Mouse (Mus musculus) cerebral cortex, adult 2 months (tissue): ENCODE results near the gene Cgrrf1.

Source experiments
- WGBS: fragments of 180-500 bp; shearing (Covaris S2); methylation state at CpG from one replicate; pipeline ENCODE4 v1.1.7; 2018; 5-methylcytosine and 5-hydroxymethylcytosine counted together

The Cgrrf1 gene

DNA sequence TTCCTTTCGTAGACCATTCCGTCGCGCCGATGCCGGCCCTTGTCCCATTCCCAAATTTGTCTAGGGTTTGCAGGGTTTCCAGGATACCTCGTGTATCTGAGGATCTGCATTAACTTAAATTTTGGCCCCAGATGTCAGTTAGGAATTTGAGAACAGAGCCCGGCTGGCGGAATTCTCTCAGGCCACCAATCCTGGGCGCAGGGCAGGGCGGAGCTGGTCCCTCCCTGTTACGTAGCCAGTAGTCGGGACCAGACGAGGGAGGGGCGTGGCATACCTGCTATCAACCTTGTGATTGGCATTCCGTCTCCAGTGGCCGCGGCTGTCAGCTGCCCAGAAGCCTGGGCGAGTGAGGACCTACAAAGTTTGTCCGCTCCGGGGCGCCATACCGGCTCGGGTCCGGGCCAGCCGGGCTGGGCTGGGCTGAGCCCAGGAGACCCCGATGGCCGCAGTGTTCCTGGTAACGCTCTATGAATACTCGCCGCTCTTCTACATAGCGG lies at the start of gene Cgrrf1:
TSS of gene Cgrrf1 (plus strand) at position 289 of the 497 bp plus-strand sequence.
- WGBS, result under 1% methylated on average over 32 of the region's 32 CpGs

DNA sequence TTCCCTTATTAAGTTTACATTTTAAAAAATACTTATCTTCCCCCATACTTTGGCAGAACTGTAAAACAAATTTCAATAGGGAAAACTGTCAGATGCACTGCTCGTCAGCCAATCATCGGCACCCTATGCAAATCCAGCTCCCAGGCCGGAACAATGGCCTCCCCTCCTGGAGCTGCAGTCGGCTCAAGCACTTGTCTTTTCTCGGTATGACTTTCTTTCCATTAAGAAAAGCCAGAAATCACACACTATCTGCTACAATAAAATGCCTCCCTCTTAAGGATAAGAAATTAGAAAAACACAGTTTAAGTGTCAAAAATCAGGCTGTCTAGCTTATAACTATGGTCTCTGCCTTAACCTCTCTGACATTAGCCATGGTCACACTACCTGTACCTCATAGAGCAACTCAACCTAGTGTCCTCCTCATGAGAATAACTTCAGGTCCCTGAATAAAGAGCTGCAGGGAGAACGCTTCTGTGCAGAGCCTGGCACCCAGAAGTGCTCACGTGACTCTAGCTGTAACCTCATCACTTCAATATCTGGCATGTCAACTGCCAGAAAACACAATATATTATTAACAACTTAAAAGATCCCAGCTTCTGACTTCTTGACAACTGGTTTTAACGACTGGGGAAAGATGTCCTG lies 49.6 kb upstream of the Cgrrf1 start:
- 84% methylated on average over 8 of the region's 8 CpGs for WGBS

DNA sequence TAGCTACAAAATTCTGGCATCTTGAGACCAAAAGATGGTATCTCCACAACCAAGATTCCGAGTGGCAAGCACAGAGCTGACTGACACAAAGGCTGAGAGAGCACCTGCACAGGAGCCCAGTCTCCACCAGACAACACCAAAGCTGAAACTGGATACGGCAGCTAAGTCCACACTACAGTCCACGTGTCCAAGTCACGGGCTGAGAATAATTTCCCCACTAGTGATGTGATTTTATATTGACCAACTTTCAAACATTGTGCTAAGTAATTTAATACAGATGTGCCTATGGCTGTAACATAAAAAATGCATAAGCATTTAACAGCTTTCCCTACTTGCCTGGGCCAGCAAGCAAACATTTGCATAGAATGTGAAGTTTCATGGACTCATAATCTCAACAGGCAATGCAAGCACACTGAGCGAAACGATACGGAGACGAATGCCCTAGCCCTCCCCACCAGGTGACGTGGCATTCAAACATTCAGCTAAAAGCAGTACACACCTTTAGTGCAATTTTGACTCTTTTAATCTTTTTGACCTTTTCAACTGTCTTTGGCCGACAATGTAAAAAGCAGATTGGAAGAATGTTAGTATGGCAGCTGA lies 48.5 kb upstream of the Cgrrf1 start:
- WGBS, result 95% methylated on average over 10 of the region's 10 CpGs

DNA sequence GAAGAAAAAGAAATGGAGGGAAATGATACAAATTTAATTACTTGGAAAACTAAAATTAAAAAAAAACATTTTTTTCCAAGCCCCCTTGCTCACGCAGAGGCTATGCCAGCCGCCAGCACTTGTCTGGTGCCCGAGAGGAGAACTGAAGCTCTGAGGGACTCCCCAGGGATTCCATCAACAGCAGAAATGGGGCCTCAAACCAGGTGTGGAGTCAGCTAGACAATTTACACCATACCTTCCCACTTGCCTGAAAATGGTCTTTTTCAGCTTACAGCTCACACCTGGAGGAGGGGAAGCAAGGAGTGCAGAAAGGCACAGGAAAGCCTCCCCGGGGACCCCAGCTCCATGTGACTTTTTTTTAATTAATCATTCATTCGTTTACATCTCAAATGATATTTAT lies 46.7 kb upstream of the Cgrrf1 start:
- WGBS, result 95% methylated on average over 5 of the region's 5 CpGs

DNA sequence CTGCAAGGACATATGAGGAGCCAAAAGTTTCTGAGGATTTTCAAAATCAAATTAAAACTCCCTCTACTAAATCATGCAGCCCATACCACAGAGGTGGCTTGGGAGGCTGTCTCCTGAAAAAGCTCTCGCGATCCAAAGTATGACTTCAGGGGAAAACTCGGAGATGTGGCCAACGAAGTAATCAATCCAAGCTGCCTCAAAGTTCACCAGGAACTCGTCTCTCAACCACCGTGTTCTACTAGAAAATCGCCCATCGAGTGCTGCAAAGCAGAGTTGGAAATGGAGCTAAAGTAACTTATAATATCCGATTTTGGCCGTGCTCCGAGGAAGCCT lies 44.5 kb upstream of the Cgrrf1 start:
- WGBS, result under 1% methylated on average over 11 of the region's 11 CpGs

DNA sequence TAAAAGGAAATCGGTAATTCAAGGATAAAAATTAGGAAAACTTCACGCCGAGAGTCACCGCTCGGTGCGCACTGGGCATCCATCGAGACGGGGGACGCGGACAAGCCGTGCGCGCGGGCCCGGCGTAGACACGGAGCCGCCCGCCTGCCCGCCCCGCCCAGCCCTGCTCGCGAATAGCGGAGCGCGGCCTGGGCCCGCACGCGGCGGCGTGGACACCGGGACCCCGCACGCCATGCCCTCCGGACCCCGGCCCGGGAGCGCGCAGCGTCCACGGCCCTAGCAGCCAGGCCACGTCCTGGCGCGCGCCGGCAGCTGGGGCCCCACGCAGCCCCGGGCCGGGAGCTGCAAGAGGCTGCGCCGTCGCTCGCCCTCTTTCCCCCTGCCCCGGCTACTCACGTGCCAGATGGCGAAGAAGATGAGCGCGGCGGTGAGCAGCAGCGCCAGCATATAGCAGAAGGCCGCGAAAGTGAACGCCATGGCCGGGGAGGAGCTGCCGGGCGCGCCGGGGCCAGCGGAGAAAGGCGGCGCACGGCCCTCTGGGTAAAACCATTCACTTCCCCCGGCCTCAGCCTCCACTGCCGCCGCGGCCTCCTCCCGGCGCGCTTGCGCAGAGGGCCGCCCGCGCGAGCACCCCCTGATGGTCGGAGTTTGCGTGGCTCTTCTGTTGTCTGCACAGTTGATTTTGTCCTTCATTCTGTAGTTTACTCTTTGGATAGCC lies 44.0 kb upstream of the Cgrrf1 start, which contains the start of gene Cnih1:
TSS of gene Cnih1 (minus strand) at position 625 of the 718 bp plus-strand sequence.
- WGBS, result under 1% methylated on average over 81 of the region's 86 CpGs

DNA sequence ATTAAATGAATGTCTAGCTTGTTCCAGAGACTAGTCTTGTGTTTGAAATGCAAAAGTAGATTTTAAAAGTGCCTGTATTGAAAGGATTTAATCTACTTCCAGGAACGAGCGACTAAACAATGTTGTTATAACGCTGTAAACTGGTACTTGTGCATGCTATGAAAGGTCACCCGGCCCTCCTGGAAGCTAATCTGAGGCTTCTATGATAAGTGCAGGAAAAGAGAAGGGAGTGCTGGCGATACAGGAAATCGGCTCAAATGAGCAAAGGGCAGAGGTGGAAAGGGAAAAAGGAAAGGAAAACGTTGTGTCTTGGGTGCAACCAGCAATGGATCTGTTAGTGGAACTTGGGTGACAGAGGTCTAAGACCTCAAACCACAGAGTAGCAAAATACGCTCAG lies 43.4 kb upstream of the Cgrrf1 start:
- WGBS, result 26% methylated on average over 8 of the region's 8 CpGs

DNA sequence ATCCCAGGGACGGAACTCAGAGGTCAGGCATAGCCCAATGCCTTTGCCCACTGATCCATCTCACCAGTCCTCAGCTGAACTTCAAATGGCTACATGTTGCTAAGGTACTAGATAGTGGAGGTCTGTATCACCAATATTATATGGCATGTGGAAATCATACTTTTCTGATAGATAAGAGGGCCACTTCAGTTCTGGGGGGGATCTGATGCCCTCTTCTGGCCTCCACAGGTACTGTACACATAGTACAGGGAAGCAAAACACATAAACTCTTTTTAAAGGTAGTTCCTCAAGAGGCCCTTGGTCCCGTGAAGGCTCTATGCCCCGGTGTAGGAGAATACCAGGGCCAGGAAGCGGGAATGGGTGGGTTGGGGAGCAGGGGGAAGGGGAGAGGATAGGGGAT lies 41.6 kb upstream of the Cgrrf1 start:
- WGBS, result 73% methylated on average over 4 of the region's 4 CpGs

DNA sequence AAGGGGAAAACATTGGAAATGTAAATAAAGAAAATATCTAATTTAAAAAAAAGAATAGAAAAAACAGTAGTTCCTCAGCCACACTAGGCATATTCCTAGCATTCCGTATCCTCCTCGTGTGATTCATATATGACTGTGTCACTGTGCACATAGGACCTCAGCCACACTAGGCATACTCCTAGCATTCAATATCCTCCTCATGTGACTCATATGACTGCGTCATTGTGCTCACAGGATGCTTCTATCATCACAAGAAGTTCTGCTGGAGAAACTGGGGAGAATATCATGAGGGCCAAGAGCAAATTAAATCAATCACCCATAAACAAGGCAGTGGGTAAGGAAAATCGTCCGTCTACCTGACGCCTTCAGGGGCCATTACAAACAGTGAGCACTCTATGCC lies 41.2 kb upstream of the Cgrrf1 start:
- 87% methylated on average over 6 of the region's 6 CpGs for WGBS

DNA sequence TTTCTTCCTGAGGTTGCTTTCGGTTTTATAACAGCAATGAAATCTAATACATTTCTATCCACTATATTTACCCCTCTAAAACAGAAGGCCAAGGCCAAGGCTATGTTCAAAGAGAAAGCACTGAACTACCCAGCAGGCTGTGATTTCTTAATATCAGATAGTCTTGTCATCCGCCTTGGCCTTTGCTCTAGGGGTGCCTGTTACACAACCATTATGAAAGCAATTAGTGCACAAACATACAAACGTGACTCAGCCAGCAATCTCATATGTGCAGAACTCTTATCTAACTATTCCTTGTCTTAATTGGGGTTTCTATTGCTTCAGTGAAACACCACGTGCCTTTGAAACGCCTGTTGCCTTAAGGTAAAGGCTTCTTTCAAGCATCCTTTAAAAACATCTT lies 37.8 kb upstream of the Cgrrf1 start:
- WGBS, result 82% methylated on average over 5 of the region's 5 CpGs

DNA sequence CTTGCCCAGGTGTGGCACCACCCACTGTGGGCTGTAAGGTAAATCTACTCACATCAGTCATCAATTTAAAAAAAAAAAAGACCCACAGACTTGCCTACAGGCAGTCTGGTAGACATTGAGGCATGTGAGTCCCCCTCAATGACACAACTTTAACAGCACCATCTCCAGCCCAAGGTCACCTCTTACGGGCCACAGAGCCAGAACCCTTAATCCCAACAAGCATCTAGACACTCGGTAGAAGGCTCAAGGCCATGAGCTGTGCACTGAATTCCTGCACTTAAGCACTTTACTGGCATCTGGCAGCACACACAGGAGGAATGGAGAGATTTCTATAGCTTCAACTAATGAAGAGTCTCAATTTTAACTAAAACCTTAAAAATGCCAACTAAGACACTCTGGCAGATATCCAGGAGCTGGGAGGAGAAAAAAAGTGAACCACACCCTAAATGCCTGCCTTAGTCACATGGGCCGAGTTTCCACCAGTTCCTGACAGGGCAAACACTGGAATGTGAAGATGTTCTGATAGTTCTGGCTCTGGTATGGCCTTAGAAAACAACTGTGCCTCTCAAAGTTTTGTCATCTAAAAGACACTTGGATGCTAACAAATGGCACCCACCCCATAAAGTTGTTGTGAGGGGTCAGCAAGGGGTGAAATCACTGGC lies 31.1 kb upstream of the Cgrrf1 start:
- WGBS, result 85% methylated on average over 3 of the region's 3 CpGs

DNA sequence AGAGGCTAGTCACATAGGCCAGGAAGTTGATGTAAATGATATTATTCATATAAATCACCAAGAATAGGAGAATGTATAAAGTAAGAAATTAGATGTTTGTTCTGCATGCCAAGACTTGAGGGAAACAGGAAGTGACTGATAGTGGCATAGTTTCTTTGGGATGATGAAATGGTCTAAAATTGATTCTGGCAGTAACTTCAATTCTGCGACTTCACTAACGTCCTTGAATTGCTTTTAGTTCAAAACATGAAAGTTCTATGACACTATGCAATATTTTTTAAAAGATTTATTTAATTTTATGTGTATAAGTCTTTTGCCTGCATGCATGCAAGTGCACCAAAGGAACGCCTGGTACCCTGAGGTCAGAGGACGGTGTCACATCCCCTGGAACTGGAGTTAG lies 28.7 kb upstream of the Cgrrf1 start:
- WGBS, result 86% methylated on average over 4 of the region's 4 CpGs

DNA sequence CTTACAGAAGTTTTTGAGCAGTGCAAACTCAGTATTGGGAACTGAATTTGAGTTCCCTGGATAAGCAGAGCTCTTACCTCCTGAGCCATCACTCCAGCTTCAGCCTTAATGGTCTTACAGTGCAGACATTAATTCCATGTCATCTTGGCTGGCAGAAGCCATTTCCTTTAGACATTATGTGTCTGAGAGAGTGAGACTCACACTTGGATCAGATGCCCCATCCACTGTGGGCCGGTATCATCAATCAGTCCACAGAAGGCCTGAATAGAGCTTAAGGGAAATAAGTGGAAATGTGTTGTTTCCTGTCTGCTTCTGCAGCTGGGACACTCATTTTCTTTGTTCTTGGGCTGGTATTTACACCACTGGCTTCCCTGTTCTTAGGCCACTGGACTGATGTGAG lies 28.1 kb upstream of the Cgrrf1 start:
- WGBS, result 73% methylated on average over 1 of the region's 1 CpGs

DNA sequence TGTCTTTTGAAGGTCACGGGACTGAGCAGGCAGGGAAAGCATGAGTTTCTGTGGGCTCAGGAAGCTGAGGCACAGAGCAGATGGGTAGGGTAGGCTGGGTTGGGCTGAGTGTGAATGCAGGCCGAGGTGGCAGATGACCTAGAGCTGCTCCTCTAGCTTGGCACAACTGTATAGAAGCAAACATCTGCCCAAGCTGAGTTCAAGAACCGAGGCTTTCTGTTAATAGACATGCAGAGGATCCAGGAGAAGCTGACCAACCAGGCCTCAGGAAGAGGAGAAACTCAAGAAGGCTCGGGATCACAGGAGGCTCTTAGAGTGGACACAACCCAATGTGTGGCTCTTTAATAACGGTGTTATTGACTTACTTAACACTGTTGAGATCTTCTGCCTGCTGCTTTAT lies 25.7 kb upstream of the Cgrrf1 start:
- WGBS, result 83% methylated on average over 5 of the region's 5 CpGs

DNA sequence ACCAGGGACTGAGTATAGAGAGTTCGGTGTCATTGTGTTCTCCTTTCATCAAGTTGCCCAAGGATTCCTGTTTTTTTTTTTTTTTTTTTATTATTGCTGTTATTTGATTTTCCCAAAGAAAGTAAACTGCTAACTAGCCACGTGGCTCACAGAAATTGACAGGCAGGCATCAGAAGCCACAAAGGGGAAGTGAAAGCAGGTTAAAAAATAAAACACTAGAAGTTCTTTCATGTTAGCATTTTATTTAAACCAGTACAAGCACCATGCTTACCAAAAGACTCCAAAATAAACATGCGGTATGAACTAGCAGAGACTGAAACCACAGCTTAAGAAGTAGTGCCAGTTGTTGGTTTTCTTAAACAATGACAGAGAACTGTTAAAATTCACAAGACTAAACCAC lies 24.0 kb upstream of the Cgrrf1 start:
- WGBS, result 57% methylated on average over 3 of the region's 3 CpGs

DNA sequence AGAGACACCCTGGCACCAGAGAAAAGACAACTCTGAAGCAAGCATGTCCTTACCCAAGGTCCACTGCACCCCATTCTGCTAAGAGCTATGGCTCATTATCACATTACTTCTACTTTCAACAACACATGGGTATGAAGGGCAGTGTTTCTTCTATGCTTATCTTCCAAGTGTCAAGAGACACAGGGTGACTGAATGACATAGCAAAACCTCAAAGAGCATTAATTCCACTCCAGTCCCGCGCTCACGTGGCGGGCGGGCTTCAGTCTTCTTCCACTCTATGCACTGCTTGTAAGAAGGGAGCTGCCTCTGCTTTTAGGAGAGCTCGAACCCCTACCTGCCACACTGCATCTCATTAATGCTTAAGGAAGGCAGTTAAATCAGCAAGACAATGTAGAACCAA lies 16.3 kb upstream of the Cgrrf1 start:
- 70% methylated on average over 6 of the region's 6 CpGs for WGBS

DNA sequence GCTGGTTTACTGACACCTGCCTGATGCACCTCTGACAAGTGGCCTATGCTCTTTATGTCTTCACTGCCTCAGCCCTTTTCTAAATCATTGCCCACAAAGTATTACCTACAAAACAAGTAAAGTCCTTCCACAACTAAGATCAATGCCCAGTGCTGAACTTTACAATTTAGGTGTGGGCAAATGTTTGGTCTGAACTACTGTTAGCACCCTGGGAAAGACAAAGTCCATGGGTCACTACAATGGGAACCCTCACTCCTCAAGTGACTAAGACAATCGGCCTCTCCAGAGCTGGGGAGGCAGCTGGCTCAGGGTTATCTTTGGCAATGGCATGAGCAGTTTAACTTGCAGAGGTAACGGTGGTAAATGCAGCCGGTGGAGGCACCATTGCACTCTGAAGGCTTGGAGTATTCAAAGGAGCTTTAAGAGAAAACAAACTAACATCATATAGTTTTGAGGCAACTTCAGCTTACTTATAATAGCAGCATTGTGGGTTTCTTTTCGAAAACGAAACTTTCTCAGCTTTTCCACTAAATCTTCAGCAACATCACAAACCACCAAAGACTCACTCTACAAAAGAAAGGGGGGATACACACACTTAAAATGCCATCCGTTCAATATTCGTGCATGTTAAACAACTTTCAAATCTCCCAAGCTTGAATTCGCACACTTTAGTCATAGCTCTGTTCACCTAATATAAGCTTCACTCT lies 14.9 kb upstream of the Cgrrf1 start:
- 91% methylated on average over 8 of the region's 8 CpGs for WGBS

DNA sequence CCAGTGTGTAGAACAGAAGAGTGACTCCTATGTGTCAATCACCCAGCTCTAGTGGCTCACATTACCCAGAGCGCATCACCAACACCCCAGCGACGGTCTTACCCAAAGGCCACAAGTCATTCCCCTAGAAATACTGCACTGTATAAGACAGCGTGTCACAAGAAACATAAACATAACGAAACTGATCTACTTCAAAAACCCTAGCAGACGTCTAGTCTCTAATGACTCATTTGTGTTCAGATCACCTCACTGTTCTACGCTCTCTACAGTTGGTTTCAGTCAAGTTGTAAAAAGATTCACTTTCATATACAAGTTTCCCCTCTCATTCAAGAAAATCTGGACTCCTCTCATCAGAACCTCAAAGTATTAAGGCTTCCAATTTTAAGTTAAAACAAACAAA lies 13.2 kb upstream of the Cgrrf1 start:
- 87% methylated on average over 7 of the region's 7 CpGs for WGBS

DNA sequence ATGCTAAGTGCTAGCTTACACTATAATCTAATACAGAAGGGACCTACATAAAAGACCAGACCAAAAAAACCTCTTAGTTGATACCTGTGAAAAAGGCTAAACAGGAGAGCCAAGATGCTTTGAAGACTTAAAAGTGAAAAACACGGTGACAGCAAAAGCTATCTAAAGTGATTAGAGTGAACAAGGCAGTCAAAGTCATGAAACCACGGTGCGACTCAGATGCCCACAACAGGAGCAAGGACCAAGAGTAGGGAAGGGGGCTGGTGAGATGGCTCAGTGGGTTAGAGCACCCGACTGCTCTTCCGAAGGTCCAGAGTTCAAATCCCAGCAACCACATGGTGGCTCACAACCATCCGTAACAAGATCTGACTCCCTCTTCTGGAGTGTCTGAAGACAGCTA lies 12.0 kb upstream of the Cgrrf1 start:
- WGBS, result 97% methylated on average over 5 of the region's 6 CpGs

DNA sequence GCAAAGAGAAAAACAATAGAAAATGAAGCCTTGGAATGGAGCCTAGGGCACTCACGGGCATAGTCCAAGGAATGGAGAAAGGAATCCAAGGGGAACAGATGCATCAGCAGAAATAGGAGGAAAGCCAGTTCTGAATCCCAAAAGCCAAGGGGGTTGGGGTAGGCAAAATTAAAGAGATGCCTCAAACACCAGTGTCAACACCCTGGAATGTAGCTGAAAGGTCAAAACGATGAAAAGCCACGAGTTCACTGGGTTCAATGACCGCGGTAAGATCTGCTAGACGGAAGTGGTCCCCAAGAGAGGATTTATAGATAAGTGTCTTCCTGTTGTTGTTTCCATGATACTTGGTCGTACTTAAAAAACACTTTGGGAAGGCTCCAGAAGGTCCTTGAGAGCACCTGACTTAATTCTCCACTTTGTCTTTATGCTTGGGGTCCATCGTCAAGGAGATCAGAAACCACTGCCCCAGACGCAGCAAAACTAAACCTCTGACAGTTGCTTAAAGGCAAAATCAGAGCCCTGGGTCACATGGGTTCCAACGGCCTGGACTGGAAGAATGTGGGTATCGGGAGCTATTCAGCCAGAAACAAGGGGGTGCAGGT lies 10.6 kb upstream of the Cgrrf1 start:
- WGBS, result under 1% methylated on average over 11 of the region's 11 CpGs

DNA sequence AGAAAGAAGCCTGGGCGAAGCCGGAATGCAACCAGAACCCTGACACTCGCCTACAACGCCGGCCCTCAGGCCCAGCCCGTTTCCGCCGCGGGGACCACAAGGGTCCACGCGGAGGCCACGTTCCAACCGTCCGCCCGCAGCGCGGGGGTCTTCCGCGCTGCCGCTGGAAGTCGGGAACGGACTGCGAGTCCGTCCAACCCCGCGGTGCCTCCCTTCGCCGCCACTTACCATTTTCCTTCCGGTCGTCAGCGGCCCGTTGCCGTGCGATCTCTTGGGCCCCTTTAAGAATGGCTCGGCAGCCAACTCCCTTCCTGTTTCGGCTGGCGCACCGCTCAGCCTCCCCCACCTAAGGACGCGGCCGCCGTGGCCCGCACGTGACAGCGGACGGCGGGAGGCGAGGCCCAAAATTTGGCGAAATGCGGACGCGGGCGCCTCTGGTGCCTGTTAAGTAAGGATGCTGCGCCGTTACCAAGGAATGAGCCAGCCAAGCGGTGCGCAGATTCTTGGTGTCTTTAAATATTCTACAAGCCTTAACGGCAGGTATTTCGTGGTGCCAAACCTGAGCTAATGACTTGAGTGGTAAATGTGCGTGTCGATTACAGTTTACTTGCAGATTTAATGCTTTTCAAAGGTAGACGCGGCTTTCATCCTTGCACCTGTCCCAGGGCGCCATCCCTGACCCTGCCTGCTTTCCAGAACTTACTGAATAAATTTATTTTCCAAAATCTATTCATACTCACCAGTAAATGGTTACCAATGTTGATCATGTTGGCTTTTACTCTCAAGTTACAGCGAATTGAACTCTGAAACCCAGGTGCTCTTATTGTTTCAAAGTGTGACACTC lies 9.8 kb upstream of the Cgrrf1 start, which contains the start of gene Gmfb:
TSS of gene Gmfb (minus strand) at position 370 of the 844 bp plus-strand sequence.
- WGBS, result under 1% methylated on average over 65 of the region's 65 CpGs
